In genomic region chr5:147307398-147307785, GRCm38 (mm10) we compare ENCODE assay signal across 35 mouse cellular contexts. TPM values are rescaled to one million over a fixed set of nuclear protein-coding genes. Genes with fewer than 3 reads are reported as not detected.
DNase-seq lines count a peak whose midpoint lies in the region; ATAC-seq and TF ChIP-seq lines count a peak whose summit lies in the region.
"Had no signal": no experiment of that assay in that cellular context is flagged by ENCODE, and none has a peak within 500 bp of the region (broad histone marks: within the 10 kb centered on the region; RNA-seq: fewer than 3 reads in every experiment).

No protein-coding gene starts in this region.

- no peak for TF ChIP-seq POLR2A in ES-Bruce4 (IDR thresholded peaks at IDR 0.05; ENCODE audit: insufficient read depth, low read length)

- no peak overlapping the region for H3K9ac ChIP-seq in kidney, embryonic 15.5 days
- no peak overlapping the region for H3K9ac ChIP-seq in ES-Bruce4 (ENCODE audit: low read depth, poor library complexity, severe bottlenecking)
- 0 out of 2 replicates have a peak overlapping the region, but pooled peaks have one; percentile 25 for H3K9ac ChIP-seq in intestine, embryonic 14.5 days (ENCODE audit: low read length)
- no peak overlapping the region for H3K9ac ChIP-seq in limb, embryonic 12.5 days (replicated peaks)
- H3K9ac ChIP-seq: forebrain, postnatal 0 days; hindbrain, embryonic 15.5 days; limb, embryonic 13.5 days; liver, embryonic 14.5 days; lung, embryonic 15.5 days had no signal

- no peak for ATAC-seq in kidney, embryonic 15.5 days (replicated peaks; ENCODE audit: low FRiP score)
- no peak; the same call in 1 of the 2 replicates for ATAC-seq in intestine, embryonic 14.5 days (replicated peaks; ENCODE audit: low FRiP score, low TSS enrichment, low read depth)
- ATAC-seq in limb, embryonic 12.5 days (ENCODE audit: insufficient number of reproducible peaks, insufficient read depth, low FRiP score, low TSS enrichment, low read depth) = no peak
- ATAC-seq: activated CD4-positive, CD25-positive, alpha-beta regulatory T cell, adult 4 months; CD4-positive, CD25-positive, alpha-beta regulatory T cell, adult 4 months; forebrain, postnatal 0 days had no signal

- no peak for DNase-seq in kidney, adult 18-20 months
- DNase-seq in intestine, embryonic 14.5 days (ENCODE audit: low spot score) = no peak
- no peak for DNase-seq in gastrocnemius, adult 8-10 months (ENCODE audit: low spot score in 2 of 2)
- no peak for DNase-seq in spleen, postnatal 14 days (ENCODE audit: low spot score in 2 of 2)
- DNase-seq in kidney, postnatal 10 days = no peak
- DNase-seq: adrenal gland, postnatal 25 days; cerebellum, adult 9-10 months; forebrain, postnatal 0 days; gastrocnemius, postnatal 25 days; heart, postnatal 36 days; kidney, adult 11 months; lung, postnatal 36 days; right cerebral cortex, adult 18-20 months; right cerebral cortex, postnatal 4 days; thymus, postnatal 14 days had no signal

- H3K36me3 ChIP-seq in kidney, embryonic 15.5 days = no peaks in the 10 kb centered on the region
- H3K36me3 ChIP-seq in ES-Bruce4 (ENCODE audit: control insufficient read depth, insufficient read depth, low read length, poor library complexity, severe bottlenecking) = no peaks in the 10 kb centered on the region
- H3K36me3 ChIP-seq in intestine, embryonic 14.5 days (ENCODE audit: control insufficient read depth, insufficient read depth, low read length) = no peaks in the 10 kb centered on the region
- no peaks in the 10 kb centered on the region for H3K36me3 ChIP-seq in limb, embryonic 12.5 days
- H3K36me3 ChIP-seq: hindbrain, embryonic 15.5 days; limb, embryonic 13.5 days; lung, embryonic 15.5 days had no signal

- 0 out of 2 replicates have a peak overlapping the region, but pooled peaks have one; percentile 25 for H3K4me3 ChIP-seq in kidney, embryonic 15.5 days (replicated peaks)
- peak overlapping the region; percentile 41; the same call in 1 of the 2 replicates for H3K4me3 ChIP-seq in ES-Bruce4 (ENCODE audit: low read depth, low read length)
- peak overlapping the region; percentile 43 for H3K4me3 ChIP-seq in intestine, embryonic 14.5 days (ENCODE audit: low read depth, low read length)
- H3K4me3 ChIP-seq in limb, embryonic 12.5 days (replicated peaks) = no peak overlapping the region
- H3K4me3 ChIP-seq: hindbrain, embryonic 15.5 days; layer of hippocampus, adult 2 months; myocyte had no signal

- TF ChIP-seq EP300 in ES-Bruce4 (IDR thresholded peaks at IDR 0.05; ENCODE audit: insufficient read depth, low read depth, low read length) = no peak

- TF ChIP-seq CTCF in ES-Bruce4 (IDR thresholded peaks at IDR 0.05; ENCODE audit: low read depth, low read length) = no peak

- H3K4me2 ChIP-seq in kidney, embryonic 15.5 days = no peak overlapping the region
- H3K4me2 ChIP-seq in intestine, embryonic 14.5 days (ENCODE audit: low read length) = peak overlapping the region; percentile 12
- H3K4me2 ChIP-seq in limb, embryonic 12.5 days = peak overlapping the region; percentile 42; the same call in 1 of the 2 replicates
- H3K4me2 ChIP-seq: hindbrain, embryonic 15.5 days; lung, embryonic 15.5 days had no signal

- H3K27me3 ChIP-seq in kidney, embryonic 15.5 days = peaks cover 100% of the 10 kb centered on the region
- H3K27me3 ChIP-seq in ES-Bruce4 (ENCODE audit: control insufficient read depth, insufficient read depth, low read length, poor library complexity, severe bottlenecking) = peaks cover 35% of the 10 kb centered on the region
- H3K27me3 ChIP-seq in intestine, embryonic 14.5 days (replicated peaks; ENCODE audit: control insufficient read depth, insufficient read depth, low read length) = peaks cover 100% of the 10 kb centered on the region
- peaks cover 100% of the 10 kb centered on the region for H3K27me3 ChIP-seq in limb, embryonic 12.5 days

- no peaks in the 10 kb centered on the region for H3K9me3 ChIP-seq in kidney, embryonic 15.5 days (replicated peaks)
- H3K9me3 ChIP-seq in ES-Bruce4 (replicated peaks; ENCODE audit: control insufficient read depth, insufficient read depth, low read length, poor library complexity, severe bottlenecking) = no peaks in the 10 kb centered on the region
- H3K9me3 ChIP-seq in intestine, embryonic 14.5 days (ENCODE audit: control insufficient read depth, low read length) = no peaks in the 10 kb centered on the region
- no peaks in the 10 kb centered on the region for H3K9me3 ChIP-seq in limb, embryonic 12.5 days
- H3K9me3 ChIP-seq: hindbrain, embryonic 15.5 days; limb, embryonic 13.5 days; lung, embryonic 15.5 days had no signal

- peaks cover 29% of the 10 kb centered on the region for H3K4me1 ChIP-seq in kidney, embryonic 15.5 days
- H3K4me1 ChIP-seq in ES-Bruce4 (ENCODE audit: control insufficient read depth, insufficient read depth, low read length) = no peaks in the 10 kb centered on the region
- H3K4me1 ChIP-seq in intestine, embryonic 14.5 days (replicated peaks; ENCODE audit: control insufficient read depth, insufficient read depth, low read length) = no peaks in the 10 kb centered on the region
- H3K4me1 ChIP-seq in limb, embryonic 12.5 days (replicated peaks) = peaks cover 32% of the 10 kb centered on the region

- H3K27ac ChIP-seq in kidney, embryonic 15.5 days = no peak overlapping the region
- no peak overlapping the region for H3K27ac ChIP-seq in ES-Bruce4 (ENCODE audit: insufficient read depth, low read length)
- peak overlapping the region; percentile 84 for H3K27ac ChIP-seq in intestine, embryonic 14.5 days (ENCODE audit: low read depth)
- no peak overlapping the region for H3K27ac ChIP-seq in limb, embryonic 12.5 days
- H3K27ac ChIP-seq: hindbrain, embryonic 15.5 days; kidney, postnatal 0 days; layer of hippocampus, adult 2 months; limb, embryonic 13.5 days; liver, embryonic 14.5 days; lung, embryonic 15.5 days had no signal

- WGBS in kidney, embryonic 15.5 days = 3% methylated on average over 12 of the region's 12 CpGs
- WGBS in intestine, embryonic 14.5 days = under 1% methylated on average over 12 of the region's 12 CpGs
- WGBS in limb, embryonic 12.5 days = 1% methylated on average over 12 of the region's 12 CpGs

RNA-seq across cellular contexts. Expression of gene Cdx2, which starts 0.3 kb away (rescaled TPM):
- polyA plus RNA-seq in kidney, embryonic 15.5 days (2015; fragmentation: Nextera tagmentation; extraction: Ambion mirVana) = 0.26 TPM in 1 of 2 replicates, not detected in the other
- polyA plus RNA-seq in ES-Bruce4 (2011; ENCODE audit: insufficient read depth, insufficient read length, low read depth, missing spikeins) = 0.70 and 1.1 TPM in 2 replicates
- 24.0 and 30.2 TPM in 2 replicates for polyA plus RNA-seq in intestine, embryonic 14.5 days (2014; fragmentation: Nextera tagmentation; extraction: Ambion mirVana)
- polyA plus RNA-seq in limb, embryonic 12.5 days (2016; fragmentation: Nextera tagmentation; extraction: Ambion mirVana) = not detected in 2 replicates
- total RNA-seq in gastrocnemius, adult 8-10 months (2022) = not detected
- total RNA-seq: adrenal gland, postnatal 25 days; forebrain, postnatal 0 days; gastrocnemius, postnatal 25 days; heart, adult 8-10 months; heart, postnatal 36 days; layer of hippocampus, adult 2 months; layer of hippocampus, postnatal 25 days; left cerebral cortex, postnatal 10 days; megakaryocyte-erythroid progenitor cell, adult 5-6 weeks; MEL had no signal
- polyA plus RNA-seq: activated CD4-positive, CD25-positive, alpha-beta regulatory T cell, adult 4 months; CD4-positive, CD25-positive, alpha-beta regulatory T cell, adult 4 months; forebrain, postnatal 0 days; heart, embryonic 14.5 days; hindbrain, embryonic 15.5 days; kidney, postnatal 0 days; liver, embryonic 14.5 days; lung, embryonic 15.5 days; midbrain, embryonic 16.5 days; myocyte; neural tube, embryonic 14.5 days had no signal

RNA-seq across cellular contexts. Expression of gene Urad, which starts 14.8 kb away (rescaled TPM):
- not detected in 2 replicates for polyA plus RNA-seq in kidney, embryonic 15.5 days (2015; fragmentation: Nextera tagmentation; extraction: Ambion mirVana)
- polyA plus RNA-seq in ES-Bruce4 (2011; ENCODE audit: insufficient read depth, insufficient read length, low read depth, missing spikeins) = not detected in 2 replicates
- polyA plus RNA-seq in intestine, embryonic 14.5 days (2014; fragmentation: Nextera tagmentation; extraction: Ambion mirVana) = 1.6 and 1.7 TPM in 2 replicates
- not detected in 2 replicates for polyA plus RNA-seq in limb, embryonic 12.5 days (2016; fragmentation: Nextera tagmentation; extraction: Ambion mirVana)
- total RNA-seq in gastrocnemius, adult 8-10 months (2022) = not detected
- total RNA-seq: forebrain, postnatal 0 days; gastrocnemius, postnatal 25 days; heart, adult 8-10 months; heart, postnatal 36 days; layer of hippocampus, adult 2 months; layer of hippocampus, postnatal 25 days; left cerebral cortex, postnatal 10 days; megakaryocyte-erythroid progenitor cell, adult 5-6 weeks; MEL had no signal
- polyA plus RNA-seq: activated CD4-positive, CD25-positive, alpha-beta regulatory T cell, adult 4 months; CD4-positive, CD25-positive, alpha-beta regulatory T cell, adult 4 months; forebrain, postnatal 0 days; heart, embryonic 14.5 days; hindbrain, embryonic 15.5 days; kidney, postnatal 0 days; limb, embryonic 13.5 days; lung, embryonic 15.5 days; midbrain, embryonic 16.5 days; myocyte; neural tube, embryonic 14.5 days had no signal

RNA-seq across cellular contexts. Expression of gene Pdx1, which starts 37.6 kb away (rescaled TPM):
- polyA plus RNA-seq in kidney, embryonic 15.5 days (2015; fragmentation: Nextera tagmentation; extraction: Ambion mirVana) = not detected in 2 replicates
- not detected in 2 replicates for polyA plus RNA-seq in ES-Bruce4 (2011; ENCODE audit: insufficient read depth, insufficient read length, low read depth, missing spikeins)
- polyA plus RNA-seq in intestine, embryonic 14.5 days (2014; fragmentation: Nextera tagmentation; extraction: Ambion mirVana) = 0.79 and 6.4 TPM in 2 replicates
- not detected in 2 replicates for polyA plus RNA-seq in limb, embryonic 12.5 days (2016; fragmentation: Nextera tagmentation; extraction: Ambion mirVana)
- not detected for total RNA-seq in gastrocnemius, adult 8-10 months (2022)
- total RNA-seq: adrenal gland, postnatal 25 days; forebrain, postnatal 0 days; gastrocnemius, postnatal 25 days; heart, adult 8-10 months; heart, postnatal 36 days; layer of hippocampus, adult 2 months; layer of hippocampus, postnatal 25 days; left cerebral cortex, postnatal 10 days; megakaryocyte-erythroid progenitor cell, adult 5-6 weeks; MEL had no signal
- polyA plus RNA-seq: activated CD4-positive, CD25-positive, alpha-beta regulatory T cell, adult 4 months; CD4-positive, CD25-positive, alpha-beta regulatory T cell, adult 4 months; forebrain, postnatal 0 days; heart, embryonic 14.5 days; hindbrain, embryonic 15.5 days; kidney, postnatal 0 days; limb, embryonic 13.5 days; lung, embryonic 15.5 days; midbrain, embryonic 16.5 days; myocyte; neural tube, embryonic 14.5 days had no signal

Comparison
In these comparisons a context has a peak if more than half of its experiments do, and no peak if none do; other contexts are left out.
1. RNA of gene Cdx2, which starts 0.3 kb away (polyA plus RNA-seq): 24.0 to 30.2 TPM in intestine, embryonic 14.5 days; 0.70 to 1.1 TPM in ES-Bruce4, 0.26 TPM in kidney, embryonic 15.5 days and not detected in limb, embryonic 12.5 days; every median in the first group is over 10 times any median in the second.